13 mouse cellular contexts compared by ENCODE assay signal in the genomic region with DNA sequence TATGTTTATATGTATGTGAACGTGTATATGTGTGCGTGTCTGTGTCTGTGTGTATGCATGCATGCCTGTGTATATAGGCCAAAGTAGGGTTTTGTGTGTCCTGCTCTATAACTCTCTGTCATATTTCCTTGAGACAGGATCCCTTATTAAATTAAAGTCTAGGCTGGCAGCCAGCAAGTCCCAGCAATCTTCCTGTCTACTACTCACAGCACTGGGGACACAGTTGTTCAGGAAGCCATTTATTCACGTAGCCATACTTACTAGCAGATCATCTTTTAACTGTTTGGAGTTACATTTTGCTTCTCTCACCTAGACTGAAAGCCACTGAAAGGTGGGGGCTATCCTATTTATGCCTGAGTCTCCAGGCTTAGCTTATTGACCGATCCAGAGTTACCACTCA.
"Had no signal": no experiment of that assay in that cellular context is flagged by ENCODE, and none has a peak within 500 bp of the region (broad histone marks: within the 10 kb centered on the region; RNA-seq: fewer than 3 reads in every experiment).

No protein-coding gene starts in this region.

- H3K4me2 ChIP-seq: intestine, embryonic 15.5 days; limb, embryonic 15.5 days; liver, embryonic 12.5 days; lung, embryonic 15.5 days; midbrain, embryonic 12.5 days had no signal

- H3K4me1 ChIP-seq: intestine, embryonic 15.5 days; liver, embryonic 12.5 days; midbrain, embryonic 12.5 days had no signal

- DNase-seq: kidney, adult 9 months; lung, postnatal 14 days; right cerebral cortex, adult 18-20 months; right cerebral cortex, postnatal 25 days; thymus, postnatal 4 days had no signal

- H3K9me3 ChIP-seq: intestine, embryonic 15.5 days; limb, embryonic 15.5 days; liver, embryonic 12.5 days; lung, embryonic 15.5 days; midbrain, embryonic 12.5 days had no signal

- H3K27me3 ChIP-seq: intestine, embryonic 15.5 days; limb, embryonic 15.5 days; liver, embryonic 12.5 days; lung, embryonic 15.5 days; midbrain, embryonic 12.5 days had no signal

- ATAC-seq: intestine, embryonic 15.5 days; liver, embryonic 12.5 days; midbrain, embryonic 16.5 days had no signal

- H3K9ac ChIP-seq: intestine, embryonic 15.5 days; limb, embryonic 15.5 days; liver, embryonic 12.5 days; lung, embryonic 15.5 days; midbrain, embryonic 12.5 days had no signal

- H3K36me3 ChIP-seq: intestine, embryonic 15.5 days; limb, embryonic 15.5 days; liver, embryonic 12.5 days; lung, embryonic 15.5 days; midbrain, embryonic 12.5 days had no signal

- H3K27ac ChIP-seq: intestine, embryonic 15.5 days; left cerebral cortex, adult 2 months; limb, embryonic 15.5 days; liver, embryonic 12.5 days; lung, embryonic 15.5 days; midbrain, embryonic 12.5 days; stomach, postnatal 0 days had no signal

- H3K4me3 ChIP-seq: intestine, embryonic 15.5 days; left cerebral cortex, adult 2 months; limb, embryonic 15.5 days; liver, embryonic 12.5 days; lung, embryonic 15.5 days; midbrain, embryonic 12.5 days had no signal
